Mouse (Mus musculus): ENCODE data around the gene Csnk1g2.
A peak's percentile ranks its signal among the peaks of the same experiment; 100 is the strongest.
"Not testable (repeated sequence)": the region's sequence is repeated elsewhere in the genome, so short reads cannot be mapped to it uniquely, and the experiment has no call there.

Csnk1g2 gene

GRCm38 (mm10) chr10:80602698-80603325 lies 19.8 kb upstream of the Csnk1g2 start, which contains the start of the genes Scamp4 and Adat3:
Gene Scamp4, plus strand, starts transcription at chr10:80602872.
Gene Adat3, plus strand, starts transcription at chr10:80602880.
- peak; percentile 96 to 98 for DNase-seq (ENCODE audit: low spot score in 2 of 2)

DNA sequence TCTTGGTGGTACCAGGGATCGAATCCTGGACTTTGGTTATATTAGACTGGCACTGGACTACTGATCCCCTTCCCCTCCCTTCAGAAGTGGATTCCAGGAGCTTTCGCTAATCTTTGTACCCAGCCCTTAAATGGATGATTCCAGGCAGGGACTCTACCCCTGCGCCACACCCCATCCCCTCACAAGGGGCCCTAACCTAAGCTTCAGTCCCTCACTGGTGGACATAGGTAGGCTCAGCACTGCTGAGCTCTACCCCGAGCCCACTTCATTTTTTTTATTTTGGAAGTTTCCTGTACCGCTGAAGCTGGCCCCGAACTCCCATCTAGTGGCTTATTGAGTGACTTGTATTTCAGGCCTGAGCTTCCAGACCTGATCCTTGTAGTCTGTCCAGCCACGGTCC lies 19.3 kb upstream of the Csnk1g2 start:
- no peak for DNase-seq (ENCODE audit: low spot score in 2 of 2)

GRCm38 (mm10) chr10:80604001-80604509 lies 18.6 kb upstream of the Csnk1g2 start:
- DNase-seq (ENCODE audit: low spot score in 2 of 2): no peak

GRCm38 (mm10) chr10:80604988-80605387 lies 17.6 kb upstream of the Csnk1g2 start:
- no peak for DNase-seq (ENCODE audit: low spot score in 2 of 2)

DNA sequence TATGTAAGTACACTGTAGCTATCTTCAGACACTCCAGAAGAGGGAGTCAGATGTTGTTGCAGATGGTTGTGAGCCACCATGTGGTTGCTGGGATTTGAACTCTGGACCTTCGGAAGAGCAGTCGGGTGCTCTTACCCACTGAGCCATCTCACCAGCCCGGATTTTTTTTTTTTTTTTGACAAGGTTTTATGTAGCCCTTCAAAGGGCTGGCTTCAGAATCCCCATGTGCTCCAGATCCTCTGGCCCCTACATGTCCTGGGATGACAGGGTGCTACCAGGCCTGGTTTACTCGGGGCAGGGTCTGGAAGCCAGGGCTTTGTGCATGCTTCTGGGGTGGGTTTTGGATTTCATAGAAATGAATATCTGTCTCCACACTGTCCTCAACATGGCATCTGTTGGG lies 16.9 kb upstream of the Csnk1g2 start, which contains the start of gene Gm49322:
TSS of gene Gm49322 (plus strand) at position 301 of the 400 bp plus-strand sequence.
- not testable (repeated sequence) for DNase-seq (ENCODE audit: low spot score in 2 of 2)

DNA sequence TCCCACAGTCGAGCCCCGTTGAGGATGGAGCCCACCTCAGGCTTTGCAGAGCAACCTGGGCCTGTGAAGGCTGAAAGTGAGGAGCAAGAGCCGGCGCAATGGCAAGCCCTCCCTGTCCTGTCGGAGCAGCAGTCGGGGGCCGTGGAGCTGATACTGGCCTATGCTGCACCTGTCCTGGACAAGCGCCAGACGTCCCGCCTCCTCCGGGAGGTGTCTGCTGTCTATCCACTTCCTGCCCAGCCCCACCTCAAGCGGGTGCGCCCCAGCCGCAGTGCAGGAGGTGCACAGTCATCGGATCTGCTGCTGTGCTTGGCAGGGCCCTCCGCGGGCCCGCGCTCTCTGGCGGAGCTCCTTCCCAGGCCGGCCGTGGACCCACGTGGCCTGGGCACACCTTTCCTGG lies 16.3 kb upstream of the Csnk1g2 start:
- DNase-seq (ENCODE audit: low spot score in 2 of 2): no peak

DNA sequence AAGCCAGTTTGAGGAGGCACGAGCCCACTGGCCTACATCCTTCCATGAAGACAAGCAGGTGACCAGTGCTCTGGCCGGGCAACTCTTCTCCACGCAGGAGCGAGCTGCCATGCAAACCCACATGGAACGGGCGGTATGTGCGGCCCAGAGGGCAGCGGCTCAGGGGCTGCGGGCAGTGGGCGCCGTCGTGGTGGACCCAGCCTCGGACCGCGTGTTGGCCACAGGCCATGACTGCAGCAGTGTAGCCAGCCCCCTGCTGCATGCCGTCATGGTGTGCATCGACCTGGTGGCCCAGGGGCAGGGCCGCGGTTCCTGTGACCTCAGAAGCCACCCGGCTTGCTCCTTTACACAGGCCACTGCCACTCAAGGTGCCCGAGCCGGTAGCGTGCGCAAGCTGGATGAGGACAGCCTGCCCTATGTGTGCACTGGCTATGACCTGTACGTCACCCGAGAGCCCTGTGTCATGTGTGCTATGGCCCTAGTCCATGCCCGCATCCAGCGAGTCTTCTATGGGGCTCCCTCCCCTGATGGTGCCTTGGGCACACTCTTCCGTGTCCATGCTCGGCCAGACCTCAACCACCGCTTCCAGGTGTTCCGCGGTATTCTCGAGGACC lies 15.8 kb upstream of the Csnk1g2 start:
- DNase-seq (ENCODE audit: low spot score in 2 of 2): no peak

DNA sequence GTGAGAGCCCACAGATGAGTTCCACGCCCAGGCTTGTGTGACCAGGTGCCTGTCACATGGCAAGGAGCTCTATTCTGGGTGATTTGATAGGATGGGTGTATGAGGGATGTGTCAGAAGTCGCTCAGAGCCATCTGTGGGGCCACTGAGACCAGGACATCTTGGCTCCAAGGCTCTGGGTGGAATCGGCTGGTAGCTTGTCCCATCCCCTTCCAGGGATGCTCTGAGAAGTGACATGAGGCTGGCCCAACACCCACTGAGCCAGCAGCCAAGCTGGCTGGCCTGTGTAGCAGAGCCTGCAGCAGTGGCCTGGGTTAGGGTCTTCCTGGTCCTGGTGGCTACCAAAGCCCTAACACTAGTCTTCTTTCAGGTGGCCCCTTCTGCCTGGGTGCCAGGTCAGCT lies 14.2 kb upstream of the Csnk1g2 start:
- DNase-seq (ENCODE audit: low spot score in 2 of 2): no peak

- DNase-seq (ENCODE audit: low spot score in 2 of 2): no peak
These were observed 13.2 kb upstream of the Csnk1g2 start for GRCm38 (mm10) chr10:80609269-80609924.

GRCm38 (mm10) chr10:80610116-80610785 lies 12.4 kb upstream of the Csnk1g2 start:
- no peak for DNase-seq (ENCODE audit: low spot score in 2 of 2)

- DNase-seq (ENCODE audit: low spot score in 2 of 2): peak; percentile 32 to 39
These were observed 11.6 kb upstream of the Csnk1g2 start for GRCm38 (mm10) chr10:80611024-80611423.

DNA sequence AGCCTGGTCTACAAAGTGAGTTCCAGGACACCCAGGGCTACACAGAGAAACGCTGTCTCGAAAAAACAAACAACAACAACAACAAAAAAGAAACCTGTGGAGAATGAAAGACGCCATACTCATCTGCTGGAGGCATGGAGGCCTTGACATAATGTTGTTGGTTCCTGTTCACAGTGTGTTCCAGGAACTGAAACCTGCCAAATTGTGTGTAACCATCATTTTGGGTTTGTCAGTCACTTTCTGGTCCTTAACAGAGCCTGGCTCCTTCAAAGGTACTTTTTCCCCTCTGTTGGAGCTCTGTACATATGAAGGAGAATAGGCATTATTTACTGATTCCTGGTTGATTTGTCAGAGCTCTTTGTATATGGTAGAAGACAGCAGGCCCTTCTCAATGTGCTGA lies 10.7 kb upstream of the Csnk1g2 start:
- DNase-seq (ENCODE audit: low spot score in 2 of 2): no peak

DNA sequence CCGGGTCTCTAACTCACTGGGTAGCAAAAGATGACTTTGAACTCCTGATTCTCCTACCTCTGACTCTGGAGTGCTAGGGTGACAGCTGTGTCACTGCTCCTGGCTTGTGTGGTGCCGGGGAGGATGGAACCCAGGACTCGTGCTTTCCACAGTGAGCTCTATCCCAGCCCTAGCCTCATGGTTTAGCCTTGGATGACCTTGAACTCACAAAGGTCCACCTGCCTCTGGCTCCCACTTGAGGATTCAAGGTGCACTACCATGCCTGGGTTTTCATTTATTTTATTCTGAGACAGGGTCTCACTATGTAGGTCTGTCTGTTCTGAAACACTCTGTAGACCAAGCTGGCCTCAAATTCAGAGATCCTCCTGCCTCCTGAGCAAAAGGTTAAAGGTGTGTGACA lies 8.8 kb upstream of the Csnk1g2 start:
- DNase-seq (ENCODE audit: low spot score in 2 of 2): no peak

GRCm38 (mm10) chr10:80614351-80614750 lies 8.3 kb upstream of the Csnk1g2 start:
- no peak for DNase-seq (ENCODE audit: low spot score in 2 of 2)

GRCm38 (mm10) chr10:80618181-80618580 lies 4.5 kb upstream of the Csnk1g2 start:
- no peak for DNase-seq (ENCODE audit: low spot score in 2 of 2)

DNA sequence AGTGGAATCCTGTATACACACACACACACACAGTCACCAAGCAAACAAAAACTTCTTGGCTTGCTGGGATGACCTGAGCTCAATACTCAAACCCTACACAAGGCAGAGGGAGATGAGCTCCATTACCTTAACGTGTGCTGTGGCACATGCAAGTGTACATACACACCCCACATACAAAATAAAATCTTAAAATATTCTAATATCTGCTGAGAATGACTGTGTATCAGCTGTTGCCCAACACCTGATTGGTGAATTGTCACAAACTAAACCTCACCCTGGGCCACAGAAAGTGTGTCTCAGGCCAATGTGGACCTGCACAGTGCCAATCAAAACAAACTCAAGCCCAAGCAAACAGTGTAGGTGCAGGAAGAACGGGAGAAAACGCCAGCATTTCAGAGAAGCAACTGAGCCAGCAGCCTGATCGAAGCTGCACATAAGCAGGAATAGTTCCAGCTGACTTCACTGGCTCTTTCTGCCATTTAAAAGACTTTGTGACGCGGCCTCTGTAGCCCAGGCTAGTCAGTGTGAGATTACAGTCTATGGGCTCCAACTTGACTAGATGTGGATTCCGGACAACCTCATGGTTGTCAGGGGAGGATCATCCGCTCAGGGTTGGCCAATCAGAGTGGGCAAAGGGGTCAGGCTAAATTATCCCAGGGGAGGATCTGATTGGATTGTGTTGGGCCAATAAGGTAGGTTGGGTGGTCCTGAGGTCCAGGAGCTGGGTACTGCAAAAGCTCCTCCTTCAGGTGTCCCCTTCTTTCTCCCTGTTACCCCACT lies 3.0 kb upstream of the Csnk1g2 start:
- no peak for DNase-seq (ENCODE audit: low spot score in 2 of 2)

DNA sequence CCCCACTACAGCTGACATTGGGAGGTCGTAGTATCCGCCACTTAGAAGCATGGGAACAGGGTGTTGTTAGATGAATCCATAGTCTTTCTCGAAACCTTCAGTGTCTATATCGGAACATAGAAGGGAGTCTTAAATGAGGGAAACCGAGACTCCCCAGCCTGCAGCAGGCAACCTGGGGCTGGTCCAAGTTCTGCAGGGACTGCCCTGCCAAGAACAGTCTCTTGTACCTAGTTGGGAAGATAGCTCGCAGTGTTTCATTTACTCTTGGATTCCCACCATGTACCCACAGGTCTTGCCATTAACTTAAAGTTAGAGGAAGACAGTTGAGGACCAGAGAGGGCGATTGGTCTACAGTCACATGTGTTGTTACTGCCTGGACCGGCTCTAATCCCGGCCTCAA lies 2.3 kb upstream of the Csnk1g2 start:
- DNase-seq (ENCODE audit: low spot score in 2 of 2): no peak

DNA sequence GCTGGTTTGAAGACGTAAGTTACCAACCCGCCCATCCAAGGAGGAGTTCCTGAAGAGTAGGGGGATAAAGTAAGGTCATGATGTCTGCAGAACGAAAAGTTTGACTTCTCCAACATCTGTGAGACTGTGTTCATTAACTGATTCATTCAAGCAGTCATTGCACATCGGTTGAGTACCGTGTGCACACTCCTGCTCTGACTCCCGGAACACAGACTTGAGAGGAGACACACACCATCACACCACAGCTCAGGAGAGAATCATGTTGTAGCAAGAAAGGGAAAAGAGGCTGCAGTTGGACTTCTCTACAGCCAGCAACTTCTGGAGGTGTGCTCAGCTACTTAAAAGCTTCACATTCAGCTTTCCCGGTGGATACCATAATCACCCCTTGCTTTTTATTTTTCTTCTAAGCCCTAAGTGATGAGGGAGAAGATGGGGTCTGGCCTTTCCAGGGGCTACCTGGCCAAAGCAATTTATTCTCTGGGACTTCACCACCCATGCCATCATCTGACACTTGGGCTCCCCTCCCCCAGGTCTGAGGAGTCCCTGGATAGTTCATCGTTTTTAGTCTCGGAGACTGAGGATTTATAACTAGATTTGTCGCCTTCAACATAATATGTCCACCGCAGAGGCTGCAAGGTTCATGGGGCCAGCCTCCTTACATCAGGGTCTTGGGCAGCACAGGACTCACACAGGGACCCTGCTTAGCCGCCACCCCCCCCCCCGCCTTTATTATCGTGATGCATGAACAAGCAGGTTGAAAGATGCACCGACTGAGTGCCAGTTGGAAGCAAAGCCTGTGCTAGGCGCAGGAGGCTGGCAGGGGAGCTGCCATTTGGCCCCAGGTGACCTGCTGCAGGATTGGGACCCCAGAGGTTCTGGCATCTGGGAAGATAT lies 1.6 kb upstream of the Csnk1g2 start:
- no peak for DNase-seq (ENCODE audit: low spot score in 2 of 2)

DNA sequence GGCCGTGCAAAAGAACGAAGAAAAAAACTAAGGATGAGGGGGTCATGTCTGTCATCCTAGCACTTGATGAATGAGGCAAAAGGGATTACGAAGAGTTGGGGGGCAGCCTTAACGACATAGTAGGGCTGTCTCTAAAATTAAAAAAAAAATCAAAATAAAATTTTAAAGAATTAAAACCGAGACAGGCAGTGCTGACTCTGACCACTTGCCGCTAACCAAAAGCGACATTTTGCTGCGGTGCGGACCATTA lies 1.0 kb upstream of the Csnk1g2 start:
- DNase-seq (ENCODE audit: low spot score in 2 of 2): no peak

- DNase-seq (ENCODE audit: low spot score in 2 of 2): peak; percentile 99 to 100
These were observed 538 bp upstream of the Csnk1g2 start for GRCm38 (mm10) chr10:80621940-80622660.
